Mouse (Mus musculus): Measurements from ENCODE around the gene Cfap206. TPM values are rescaled to one million over a fixed set of nuclear protein-coding genes. Genes with fewer than 3 reads are reported as not detected.

The Cfap206 gene
- total and polyA plus RNA-seq, 3 experiments: 0.11 TPM; not detected in 2

GRCm38 (mm10) chr4:34680530-34680929 is 49.5 kb downstream of the Cfap206 start:
- Histone ChIP-seq H3K27me3 (ENCODE audit: insufficient read depth, low read length) (no peaks in the 10 kb centered on the region), H3K4me1 (ENCODE audit: insufficient read depth, low read depth, low read length) (peaks cover 7% of the 10 kb centered on the region), H3K9me3 (replicated peaks) (no peaks in the 10 kb centered on the region), H3K36me3 (replicated peaks) (peaks cover 69% of the 10 kb centered on the region), H3K4me3 (ENCODE audit: low read depth, low read length) (no peak overlapping the region)
- DNase-seq (ENCODE audit: low spot score) (no peak), ATAC-seq (ENCODE audit: extremely low read depth, insufficient number of reproducible peaks, low FRiP score, poor library complexity, severe bottlenecking) (no peak)
- TF ChIP-seq POLR2AphosphoS5 (IDR thresholded peaks at IDR 0.05; ENCODE audit: insufficient replicate concordance, low read depth, low read length) (no peak), TAL1 (conservative IDR thresholded peaks at IDR 0.05; ENCODE audit: low read depth, low read length) (no peak), CTCF (IDR thresholded peaks at IDR 0.05; ENCODE audit: low read depth, low read length) (no peak), GATA2 (IDR thresholded peaks at IDR 0.05; ENCODE audit: borderline replicate concordance, low read depth, low read length) (no peak), GATA1 (IDR thresholded peaks at IDR 0.05; ENCODE audit: borderline replicate concordance, low read length) (no peak)

GRCm38 (mm10) chr4:34673721-34674120 is 56.3 kb downstream of the Cfap206 start:
- H3K4me3 ChIP-seq (ENCODE audit: low read depth, low read length): no peak overlapping the region
- H3K4me1 ChIP-seq (ENCODE audit: insufficient read depth, low read depth, low read length): no peaks in the 10 kb centered on the region
- no peak for TF ChIP-seq GATA1 (IDR thresholded peaks at IDR 0.05; ENCODE audit: borderline replicate concordance, low read length)
- H3K36me3 ChIP-seq (replicated peaks): peaks cover 67% of the 10 kb centered on the region
- H3K9me3 ChIP-seq (replicated peaks): no peaks in the 10 kb centered on the region
- ATAC-seq (ENCODE audit: extremely low read depth, insufficient number of reproducible peaks, low FRiP score, poor library complexity, severe bottlenecking): no peak
- no peak for DNase-seq (ENCODE audit: low spot score)
- H3K27me3 ChIP-seq (ENCODE audit: insufficient read depth, low read length): no peaks in the 10 kb centered on the region

- DNase-seq (ENCODE audit: low spot score) (no peak), ATAC-seq (ENCODE audit: extremely low read depth, insufficient number of reproducible peaks, low FRiP score, poor library complexity, severe bottlenecking) (no peak)
- TF ChIP-seq POLR2AphosphoS5 (IDR thresholded peaks at IDR 0.05; ENCODE audit: insufficient replicate concordance, low read depth, low read length) (no peak), GATA1 (IDR thresholded peaks at IDR 0.05; ENCODE audit: borderline replicate concordance, low read length) (no peak), CTCF (IDR thresholded peaks at IDR 0.05; ENCODE audit: low read depth, low read length) (no peak), GATA2 (IDR thresholded peaks at IDR 0.05; ENCODE audit: borderline replicate concordance, low read depth, low read length) (no peak), TAL1 (conservative IDR thresholded peaks at IDR 0.05; ENCODE audit: low read depth, low read length) (no peak)
- H3K36me3 ChIP-seq (replicated peaks): peaks cover 76% of the 10 kb centered on the region
- no peaks in the 10 kb centered on the region for H3K4me1 ChIP-seq (ENCODE audit: insufficient read depth, low read depth, low read length)
- no peaks in the 10 kb centered on the region for H3K9me3 ChIP-seq (replicated peaks)
- H3K27me3 ChIP-seq (ENCODE audit: insufficient read depth, low read length): no peaks in the 10 kb centered on the region
- H3K4me3 ChIP-seq (ENCODE audit: low read depth, low read length): no peak overlapping the region
Measured at GRCm38 (mm10) chr4:34667923-34668322, 62.1 kb downstream of the Cfap206 start.

- Histone ChIP-seq H3K27me3 (ENCODE audit: insufficient read depth, low read length) (no peaks in the 10 kb centered on the region), H3K4me1 (ENCODE audit: insufficient read depth, low read depth, low read length) (no peaks in the 10 kb centered on the region), H3K4me3 (ENCODE audit: low read depth, low read length) (no peak overlapping the region), H3K36me3 (replicated peaks) (peaks cover 93% of the 10 kb centered on the region), H3K9me3 (replicated peaks) (no peaks in the 10 kb centered on the region)
- DNase-seq (ENCODE audit: low spot score) (no peak), ATAC-seq (ENCODE audit: extremely low read depth, insufficient number of reproducible peaks, low FRiP score, poor library complexity, severe bottlenecking) (no peak)
- TF ChIP-seq GATA2 (IDR thresholded peaks at IDR 0.05; ENCODE audit: borderline replicate concordance, low read depth, low read length): no peak
Measured at GRCm38 (mm10) chr4:34661927-34662326, 68.1 kb downstream of the Cfap206 start.

- no peak overlapping the region for H3K4me3 ChIP-seq (ENCODE audit: low read depth, low read length)
- DNase-seq (ENCODE audit: low spot score) (no peak), ATAC-seq (ENCODE audit: extremely low read depth, insufficient number of reproducible peaks, low FRiP score, poor library complexity, severe bottlenecking) (no peak)
- H3K9me3 ChIP-seq (replicated peaks): no peaks in the 10 kb centered on the region
- H3K4me1 ChIP-seq (ENCODE audit: insufficient read depth, low read depth, low read length): no peaks in the 10 kb centered on the region
- H3K27me3 ChIP-seq (ENCODE audit: insufficient read depth, low read length): no peaks in the 10 kb centered on the region
- H3K36me3 ChIP-seq (replicated peaks): peaks cover 93% of the 10 kb centered on the region
- TF ChIP-seq GATA1 (IDR thresholded peaks at IDR 0.05; ENCODE audit: borderline replicate concordance, low read length) (no peak), POLR2AphosphoS5 (IDR thresholded peaks at IDR 0.05; ENCODE audit: insufficient replicate concordance, low read depth, low read length) (no peak), TAL1 (conservative IDR thresholded peaks at IDR 0.05; ENCODE audit: low read depth, low read length) (no peak), GATA2 (IDR thresholded peaks at IDR 0.05; ENCODE audit: borderline replicate concordance, low read depth, low read length) (no peak), CTCF (IDR thresholded peaks at IDR 0.05; ENCODE audit: low read depth, low read length) (no peak)
Measured at GRCm38 (mm10) chr4:34661514-34661913, 68.5 kb downstream of the Cfap206 start.

- ATAC-seq (ENCODE audit: extremely low read depth, insufficient number of reproducible peaks, low FRiP score, poor library complexity, severe bottlenecking): no peak
- DNase-seq (ENCODE audit: low spot score): no peak
- peaks cover 89% of the 10 kb centered on the region for H3K36me3 ChIP-seq (replicated peaks)
- H3K4me3 ChIP-seq (ENCODE audit: low read depth, low read length): no peak overlapping the region
- TF ChIP-seq POLR2AphosphoS5 (IDR thresholded peaks at IDR 0.05; ENCODE audit: insufficient replicate concordance, low read depth, low read length): no peak
- no peak for TF ChIP-seq TAL1 (conservative IDR thresholded peaks at IDR 0.05; ENCODE audit: low read depth, low read length)
- TF ChIP-seq GATA1 (IDR thresholded peaks at IDR 0.05; ENCODE audit: borderline replicate concordance, low read length): no peak
- no peak for TF ChIP-seq CTCF (IDR thresholded peaks at IDR 0.05; ENCODE audit: low read depth, low read length)
- no peak for TF ChIP-seq GATA2 (IDR thresholded peaks at IDR 0.05; ENCODE audit: borderline replicate concordance, low read depth, low read length)
- H3K4me1 ChIP-seq (ENCODE audit: insufficient read depth, low read depth, low read length): no peaks in the 10 kb centered on the region
- no peaks in the 10 kb centered on the region for H3K27me3 ChIP-seq (ENCODE audit: insufficient read depth, low read length)
- H3K9me3 ChIP-seq (replicated peaks): no peaks in the 10 kb centered on the region
Measured at GRCm38 (mm10) chr4:34659012-34659411, 71.0 kb downstream of the Cfap206 start.

GRCm38 (mm10) chr4:34656101-34656500 is 73.9 kb downstream of the Cfap206 start:
- Histone ChIP-seq H3K9me3 (replicated peaks) (no peaks in the 10 kb centered on the region), H3K36me3 (replicated peaks) (peaks cover 90% of the 10 kb centered on the region), H3K4me3 (ENCODE audit: low read depth, low read length) (no peak overlapping the region), H3K4me1 (ENCODE audit: insufficient read depth, low read depth, low read length) (no peaks in the 10 kb centered on the region), H3K27me3 (ENCODE audit: insufficient read depth, low read length) (no peaks in the 10 kb centered on the region)
- DNase-seq (ENCODE audit: low spot score): no peak
- no peak for ATAC-seq (ENCODE audit: extremely low read depth, insufficient number of reproducible peaks, low FRiP score, poor library complexity, severe bottlenecking)
- no peak for TF ChIP-seq CTCF (IDR thresholded peaks at IDR 0.05; ENCODE audit: low read depth, low read length)
- no peak for TF ChIP-seq GATA2 (IDR thresholded peaks at IDR 0.05; ENCODE audit: borderline replicate concordance, low read depth, low read length)
- no peak for TF ChIP-seq GATA1 (IDR thresholded peaks at IDR 0.05; ENCODE audit: borderline replicate concordance, low read length)
- TF ChIP-seq TAL1 (conservative IDR thresholded peaks at IDR 0.05; ENCODE audit: low read depth, low read length): no peak
- TF ChIP-seq POLR2AphosphoS5 (IDR thresholded peaks at IDR 0.05; ENCODE audit: insufficient replicate concordance, low read depth, low read length): no peak
